Mouse (Mus musculus) liver, adult 2 months (tissue): ENCODE measurements around the gene Arhgap27.

Source experiments
- CTCF ChIP-seq: fragments of 200-500 bp; IDR thresholded peaks from 2 replicates; pipeline ENCODE4 v1.5.1; 2011; ENCODE audit warnings: low read depth, low read length, control low read depth
- POLR2A ChIP-seq: fragments of 200-500 bp; IDR thresholded peaks from 2 replicates; pipeline ENCODE4 v1.6.1; 2011; ENCODE audit warnings: low read length, control low read depth; ENCODE audit not compliant: insufficient read depth; ENCODE audit errors: extremely low read depth

DNA sequence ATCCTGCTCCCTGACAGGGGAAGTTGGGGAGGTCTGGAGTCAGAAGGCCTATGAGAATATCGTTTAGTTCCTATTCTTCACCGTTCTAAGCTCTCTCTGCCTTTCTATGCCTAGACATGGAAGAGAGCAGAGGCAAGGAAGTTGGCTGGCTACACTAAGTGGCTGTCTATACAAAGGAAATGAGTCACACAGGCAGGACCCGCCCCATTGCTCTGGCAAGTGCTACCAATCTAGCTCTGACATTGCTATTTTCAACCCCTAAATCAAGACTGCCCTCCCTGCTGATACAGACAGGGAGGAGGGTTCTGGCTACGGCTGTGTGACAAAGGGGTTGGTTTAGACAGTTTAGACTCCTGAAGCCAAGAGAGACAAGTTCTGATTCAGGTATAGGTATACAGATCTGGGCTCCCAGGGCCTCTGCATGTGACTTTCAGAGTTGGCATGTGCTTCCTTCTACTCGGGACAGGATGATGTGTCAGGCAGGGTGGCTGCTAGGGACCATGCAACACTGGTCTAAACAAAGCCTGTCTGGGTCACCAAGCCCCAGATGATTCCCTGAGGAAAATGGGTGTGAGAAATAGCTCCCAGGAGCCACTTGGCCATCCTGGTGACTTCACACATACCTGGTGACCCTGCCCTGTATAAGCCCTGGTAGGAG is 18.6 kb upstream of the Arhgap27 start:
- TF ChIP-seq POLR2A (no peak), CTCF (no peak)
